ENCODE assay signal across 7 mouse cellular contexts in genomic region chr5:88675443-88676387, GRCm38 (mm10). TPM values are rescaled to one million over a fixed set of nuclear protein-coding genes. Genes with fewer than 3 reads are reported as not detected.
DNase-seq lines count a peak whose midpoint lies in the region; ATAC-seq lines count a peak whose summit lies in the region.

Gene Grsf1, minus strand, starts transcription at chr5:88676171.

- H3K36me3 ChIP-seq in intestine, embryonic 16.5 days (ENCODE audit: control insufficient read depth, insufficient read depth, low read length): peaks cover 3% of the 10 kb centered on the region; the same call in 1 of the 2 replicates
- H3K36me3 ChIP-seq in midbrain, embryonic 11.5 days (ENCODE audit: control insufficient read depth, insufficient read depth, low read length): peaks cover 3% of the 10 kb centered on the region; the same call in 1 of the 2 replicates

- intact Hi-C loops in gastrocnemius, postnatal 36 days (cut with DNase I): loop anchor here (5.0 kb wide), 2 partner anchors 47 to 113 kb away; partner anchors contain the start of gene Mob1b
- intact Hi-C loops in left cerebral cortex, postnatal 36 days (cut with DNase I): loop anchor here (5.0 to 10.0 kb wide), 3 partner anchors 47 to 121 kb away; partner anchors contain the start of genes Mob1b and Utp3

- peaks cover 11% of the 10 kb centered on the region; the same call in 1 of the 2 replicates for H3K4me1 ChIP-seq in intestine, embryonic 16.5 days (ENCODE audit: control insufficient read depth, insufficient read depth, low read length)
- peaks cover 14% of the 10 kb centered on the region for H3K4me1 ChIP-seq in midbrain, embryonic 11.5 days (ENCODE audit: control insufficient read depth, insufficient read depth, low read length)

- under 1% methylated on average over 112 of the region's 127 CpGs for WGBS in intestine, embryonic 16.5 days
- WGBS in midbrain, embryonic 11.5 days: under 1% methylated on average over 65 of the region's 127 CpGs

- H3K4me3 ChIP-seq in intestine, embryonic 16.5 days (ENCODE audit: low read length): peak within 1 kb of the TSS; percentile 97
- H3K4me3 ChIP-seq in midbrain, embryonic 11.5 days (ENCODE audit: low read depth, low read length): peak within 1 kb of the TSS; percentile 95

- peak within 1 kb of the TSS; percentile 96 for H3K9ac ChIP-seq in intestine, embryonic 16.5 days (ENCODE audit: low read depth, low read length)
- H3K9ac ChIP-seq in midbrain, embryonic 11.5 days (ENCODE audit: low read length): peak within 1 kb of the TSS; percentile 97

- H3K4me2 ChIP-seq in intestine, embryonic 16.5 days (ENCODE audit: low read depth, low read length): peak within 1 kb of the TSS; percentile 78
- H3K4me2 ChIP-seq in midbrain, embryonic 11.5 days: peak within 1 kb of the TSS; percentile 58

- no peaks in the 10 kb centered on the region for H3K9me3 ChIP-seq in intestine, embryonic 16.5 days (ENCODE audit: control insufficient read depth, low read length)
- H3K9me3 ChIP-seq in midbrain, embryonic 11.5 days (ENCODE audit: control insufficient read depth, low read length): no peaks in the 10 kb centered on the region

- H3K27ac ChIP-seq in intestine, embryonic 16.5 days (ENCODE audit: low read length): peak within 1 kb of the TSS; percentile 97
- peak within 1 kb of the TSS; percentile 91 for H3K27ac ChIP-seq in midbrain, embryonic 11.5 days (ENCODE audit: low read depth, low read length)

- peak; percentile 90 to 91 for DNase-seq in adrenal gland, adult 18-20 months (ENCODE audit: low spot score in 2 of 2)
- peak; percentile 96 for DNase-seq in embryo, embryonic 11 days
- peak; percentile 79 to 84 for DNase-seq in gastrocnemius, postnatal 36 days
- DNase-seq in left cerebral cortex, postnatal 36 days (ENCODE audit: low spot score in 2 of 2): peak; percentile 85 to 90
- peak; percentile 99 for DNase-seq in midbrain, embryonic 11.5 days (ENCODE audit: low spot score, missing footprints)
- peak; percentile 73 for DNase-seq in skeletal muscle tissue, adult 2 months (ENCODE audit: low read depth, low spot score)

- peak; percentile 95 for ATAC-seq in intestine, embryonic 16.5 days
- ATAC-seq in midbrain, embryonic 11.5 days (ENCODE audit: low FRiP score): peak; percentile 93

- no peaks in the 10 kb centered on the region for H3K27me3 ChIP-seq in intestine, embryonic 16.5 days (replicated peaks; ENCODE audit: control insufficient read depth, insufficient read depth, low read length)
- H3K27me3 ChIP-seq in midbrain, embryonic 11.5 days (ENCODE audit: control insufficient read depth, insufficient read depth, low read length): no peaks in the 10 kb centered on the region

RNA-seq across cellular contexts. Expression of gene Grsf1, which starts in this region (rescaled TPM):
- 100 to 1,000 TPM; 120 to 143 TPM for total RNA-seq in adrenal gland, adult 18-20 months (2021)
- total RNA-seq in gastrocnemius, postnatal 36 days (2021): 100 to 1,000 TPM; 115 to 129 TPM
- polyA plus RNA-seq in intestine, embryonic 16.5 days (2015; fragmentation: Nextera tagmentation; extraction: Ambion mirVana): 11.7 and 23.9 TPM in 2 replicates
- 100 to 1,000 TPM in 1 of 2 experiments, 10 to 100 TPM in 1; 97.4 to 104 TPM for total RNA-seq in left cerebral cortex, postnatal 36 days (2021)
- polyA plus RNA-seq in midbrain, embryonic 11.5 days (2014; fragmentation: Nextera tagmentation; extraction: Ambion mirVana): 102 and 109 TPM in 2 replicates

Comparison
In these comparisons a context has a peak if more than half of its experiments do, and no peak if none do; other contexts are left out.
1. Peak in every context shown above with its lines: DNase-seq, ATAC-seq, H3K4me3 ChIP-seq and H3K27ac ChIP-seq.